Mouse (Mus musculus) olfactory bulb, adult 2 months (tissue): ENCODE measurements around the gene Aes.

ENCODE experiments used
- CTCF ChIP-seq: fragments of 200-500 bp; IDR thresholded peaks from 2 replicates; pipeline ENCODE4 v1.5.1; 2012; ENCODE audit warnings: low read depth, mild to moderate bottlenecking, low read length, moderate library complexity; ENCODE audit not compliant: insufficient read depth
- POLR2A ChIP-seq: fragments of 200-500 bp; IDR thresholded peaks from 2 replicates; pipeline ENCODE4 v1.6.1; 2012; ENCODE audit warnings: mild to moderate bottlenecking, low read depth, low read length, moderate library complexity; ENCODE audit not compliant: insufficient read depth

DNA sequence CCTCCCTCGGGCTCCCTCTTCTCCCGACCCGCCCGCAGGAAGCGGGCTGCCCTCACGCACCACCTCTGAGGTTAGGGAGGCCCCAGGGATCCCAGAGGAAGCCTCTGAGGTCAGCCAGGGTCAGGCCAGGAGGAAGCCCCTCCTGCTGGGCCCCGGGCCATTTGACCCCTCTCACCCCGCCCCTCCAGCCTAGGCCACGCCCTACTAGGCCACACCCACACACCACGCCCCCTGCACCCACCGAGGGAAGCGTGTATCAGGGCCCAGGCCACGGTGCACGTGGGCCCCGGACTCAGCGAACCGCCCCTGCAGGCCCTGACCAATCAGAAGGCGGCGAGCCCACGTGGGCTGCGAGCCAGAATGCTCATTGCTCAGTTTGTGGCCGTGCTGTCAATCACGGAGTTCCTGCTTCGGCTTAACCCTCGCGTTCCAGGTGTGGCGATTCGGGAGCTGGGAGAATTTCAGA, 41.5 kb downstream of the Aes start, which contains the start of gene Tle6:
- TF ChIP-seq POLR2A (no peak), CTCF (no peak)
